Comparison of ENCODE assay signal across 8 mouse cellular contexts in genomic region chr15:91373203-91373584, GRCm38 (mm10).
DNase-seq lines count a peak whose midpoint lies in the region; ATAC-seq lines count a peak whose summit lies in the region.

No protein-coding gene starts in this region.

- H3K27ac ChIP-seq in liver, embryonic 12.5 days, result no peak overlapping the region
- H3K27ac ChIP-seq in embryonic facial prominence, embryonic 14.5 days (replicated peaks; ENCODE audit: low read depth, low read length), result peak overlapping the region; percentile 61; the same call in 1 of the 2 replicates
- peak overlapping the region; percentile 73 for H3K27ac ChIP-seq in hindbrain, embryonic 15.5 days (replicated peaks)

- no peaks in the 10 kb centered on the region for H3K36me3 ChIP-seq in liver, embryonic 12.5 days
- H3K36me3 ChIP-seq in embryonic facial prominence, embryonic 14.5 days (ENCODE audit: control insufficient read depth, insufficient read depth, low read length), result no peaks in the 10 kb centered on the region
- no peaks in the 10 kb centered on the region for H3K36me3 ChIP-seq in hindbrain, embryonic 15.5 days

- intact Hi-C loops in left cerebral cortex, postnatal 36 days (cut with DNase I), result loop anchor here (10.0 kb wide), 1 partner anchor 72 kb away; no protein-coding TSS in a partner anchor

- no peak for ATAC-seq in liver, embryonic 12.5 days
- peak; percentile 64 for ATAC-seq in embryonic facial prominence, embryonic 14.5 days (ENCODE audit: low read depth)
- ATAC-seq in hindbrain, embryonic 15.5 days (ENCODE audit: low FRiP score, low read depth), result peak; percentile 79

- DNase-seq in liver, result peak; percentile 10
- DNase-seq in embryonic facial prominence, embryonic 14.5 days (ENCODE audit: low spot score), result peak; percentile 78
- peak; percentile 64 to 69 for DNase-seq in left cerebral cortex, postnatal 36 days (ENCODE audit: low spot score in 2 of 2)
- peak; percentile 86 to 87 for DNase-seq in right cerebral cortex, postnatal 10 days (ENCODE audit: low spot score in 2 of 2)
- no peak for DNase-seq in thymus, postnatal 10 days (ENCODE audit: low spot score in 2 of 2)
- DNase-seq in adrenal gland, postnatal 4 days (ENCODE audit: low spot score in 2 of 2), result no peak

- WGBS in liver, embryonic 12.5 days (ENCODE audit: insufficient replicate concordance), result 73% methylated on average over 7 of the region's 7 CpGs
- WGBS in embryonic facial prominence, embryonic 14.5 days, result 36% methylated on average over 7 of the region's 7 CpGs
- 15% methylated on average over 7 of the region's 7 CpGs for WGBS in hindbrain, embryonic 15.5 days

- H3K4me3 ChIP-seq in liver, embryonic 12.5 days, result no peak overlapping the region
- H3K4me3 ChIP-seq in embryonic facial prominence, embryonic 14.5 days (ENCODE audit: low read depth, low read length), result no peak overlapping the region
- no peak overlapping the region for H3K4me3 ChIP-seq in hindbrain, embryonic 15.5 days

- H3K27me3 ChIP-seq in liver, embryonic 12.5 days (replicated peaks), result no peaks in the 10 kb centered on the region
- no peaks in the 10 kb centered on the region for H3K27me3 ChIP-seq in embryonic facial prominence, embryonic 14.5 days (replicated peaks; ENCODE audit: control insufficient read depth, insufficient read depth, low read length)
- no peaks in the 10 kb centered on the region for H3K27me3 ChIP-seq in hindbrain, embryonic 15.5 days

- H3K9ac ChIP-seq in liver, embryonic 12.5 days, result no peak overlapping the region
- no peak overlapping the region for H3K9ac ChIP-seq in embryonic facial prominence, embryonic 14.5 days (ENCODE audit: low read depth, low read length)
- H3K9ac ChIP-seq in hindbrain, embryonic 15.5 days, result no peak overlapping the region

- H3K4me1 ChIP-seq in liver, embryonic 12.5 days, result no peaks in the 10 kb centered on the region
- peaks cover 26% of the 10 kb centered on the region for H3K4me1 ChIP-seq in embryonic facial prominence, embryonic 14.5 days (ENCODE audit: control insufficient read depth, insufficient read depth, low read length)
- H3K4me1 ChIP-seq in hindbrain, embryonic 15.5 days (replicated peaks), result peaks cover 45% of the 10 kb centered on the region

- H3K9me3 ChIP-seq in liver, embryonic 12.5 days (replicated peaks), result no peaks in the 10 kb centered on the region
- H3K9me3 ChIP-seq in embryonic facial prominence, embryonic 14.5 days (ENCODE audit: control insufficient read depth, low read length), result no peaks in the 10 kb centered on the region
- H3K9me3 ChIP-seq in hindbrain, embryonic 15.5 days, result no peaks in the 10 kb centered on the region

- H3K4me2 ChIP-seq in liver, embryonic 12.5 days, result no peak overlapping the region
- no peak overlapping the region for H3K4me2 ChIP-seq in embryonic facial prominence, embryonic 14.5 days (ENCODE audit: low read depth, low read length)
- no peak overlapping the region for H3K4me2 ChIP-seq in hindbrain, embryonic 15.5 days

Comparison
In these comparisons a context has a peak if more than half of its experiments do, and no peak if none do; other contexts are left out.
1. DNase-seq: peak in liver (single experiment), embryonic facial prominence, embryonic 14.5 days (single experiment), left cerebral cortex, postnatal 36 days (2 of 2) and right cerebral cortex, postnatal 10 days (2 of 2); none in thymus, postnatal 10 days (0 of 2) and adrenal gland, postnatal 4 days (0 of 2).